Mouse (Mus musculus): ENCODE measurements at regions not wholly inside any gene's neighbourhood (a gene's known extent, or its start where the extent isn't known, plus 50 kb on each side); places are given as distances from the start of the nearest gene placed in this dataset.
"Not testable (repeated sequence)": the region's sequence is repeated elsewhere in the genome, so short reads cannot be mapped to it uniquely, and the experiment has no call there.

DNA sequence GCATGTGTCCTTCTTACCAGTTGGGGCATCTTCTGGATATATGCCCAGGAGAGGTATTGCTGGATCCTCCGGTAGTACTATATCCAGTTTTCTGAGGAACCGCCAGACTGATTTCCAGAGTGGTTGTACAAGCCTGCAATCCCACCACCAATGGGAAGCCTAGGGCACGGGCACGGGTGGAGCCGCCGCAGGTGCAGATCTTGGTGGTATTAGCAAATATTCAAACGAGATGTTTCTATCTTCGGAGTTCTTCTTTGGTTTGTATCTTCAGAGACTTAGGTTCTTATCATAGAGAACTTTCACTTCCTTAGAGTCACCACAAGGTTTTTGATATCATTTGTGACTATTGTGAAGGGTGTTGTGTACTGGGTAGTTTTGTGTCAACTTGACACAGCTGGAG lies 103.1 kb downstream of the Btbd35f12 start:
- H3K27ac ChIP-seq (ENCODE audit: low read depth, low read length); H3K4me1 ChIP-seq (ENCODE audit: control insufficient read depth, insufficient read depth, low read length); ATAC-seq (ENCODE audit: low FRiP score); H3K36me3 ChIP-seq (ENCODE audit: control insufficient read depth, insufficient read depth, low read length); H3K9me3 ChIP-seq (ENCODE audit: control insufficient read depth, low read length); H3K4me3 ChIP-seq (ENCODE audit: low read depth, low read length); H3K4me2 ChIP-seq; H3K27me3 ChIP-seq (ENCODE audit: control insufficient read depth, insufficient read depth, low read length); H3K9ac ChIP-seq (ENCODE audit: low read length): not testable (repeated sequence)
- peak; percentile 84 for DNase-seq (ENCODE audit: low spot score, missing footprints)
- WGBS, result 86% methylated on average over 7 of the region's 8 CpGs

Data from midbrain, embryonic 11.5 days (tissue).